Mouse (Mus musculus) testis, postnatal 14 days (tissue): Measurements from ENCODE around the gene Sgip1.

Source experiments
- DNase-seq: peaks from one replicate; pipeline ENCODE4 v3.0.0; 2021; ENCODE audit warnings: low spot score

The Sgip1 gene

DNA sequence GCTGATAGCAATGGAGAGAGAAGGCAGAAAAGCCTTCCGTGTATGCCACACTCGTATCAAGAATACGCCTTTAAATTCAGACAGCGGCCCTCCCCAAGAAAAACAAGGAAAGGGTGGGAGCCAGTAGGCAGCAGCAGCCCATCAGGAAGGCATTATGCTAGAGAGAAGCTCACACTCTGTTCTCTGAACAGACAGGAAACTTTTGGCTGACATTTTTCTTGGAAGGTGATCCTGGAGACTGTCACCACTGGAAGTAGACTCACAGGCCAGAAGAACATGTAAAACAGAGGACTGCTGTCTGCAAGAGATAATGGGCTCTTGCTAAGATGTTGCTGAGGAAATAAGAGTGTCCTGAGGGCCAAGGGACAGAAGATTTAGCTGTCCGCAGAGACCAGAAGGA is 158.6 kb downstream of the Sgip1 start:
- DNase-seq = no peak

- DNase-seq = no peak
These were observed 159.1 kb downstream of the Sgip1 start for GRCm38 (mm10) chr4:102900166-102900565.

GRCm38 (mm10) chr4:102907843-102908427 is 166.8 kb downstream of the Sgip1 start:
- no peak for DNase-seq

- DNase-seq = no peak
These were observed 169.1 kb downstream of the Sgip1 start for GRCm38 (mm10) chr4:102910191-102910590.

- no peak for DNase-seq
These were observed 172.1 kb downstream of the Sgip1 start for GRCm38 (mm10) chr4:102913176-102913575.

- DNase-seq = no peak
These were observed 172.7 kb downstream of the Sgip1 start for GRCm38 (mm10) chr4:102913700-102914327.

DNA sequence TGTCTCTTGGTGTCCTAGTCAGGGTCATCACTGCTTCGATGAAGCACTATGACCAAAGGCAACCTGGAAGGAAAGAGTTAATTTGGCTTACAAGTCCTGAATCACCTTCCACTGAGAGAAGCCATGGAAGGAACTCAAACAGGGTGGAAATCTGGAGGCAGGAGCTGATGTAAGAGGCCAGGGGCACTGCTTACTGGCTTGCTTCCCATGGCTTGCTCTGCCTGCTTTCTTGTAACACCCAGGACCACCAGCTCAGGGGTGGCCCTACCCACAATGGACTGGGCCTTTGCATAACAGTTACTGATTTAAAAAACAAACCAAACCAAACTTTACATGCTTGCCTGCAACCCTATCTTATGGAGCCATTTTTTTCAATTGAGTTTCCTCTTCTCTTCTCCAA is 177.1 kb downstream of the Sgip1 start:
- no peak for DNase-seq

DNA sequence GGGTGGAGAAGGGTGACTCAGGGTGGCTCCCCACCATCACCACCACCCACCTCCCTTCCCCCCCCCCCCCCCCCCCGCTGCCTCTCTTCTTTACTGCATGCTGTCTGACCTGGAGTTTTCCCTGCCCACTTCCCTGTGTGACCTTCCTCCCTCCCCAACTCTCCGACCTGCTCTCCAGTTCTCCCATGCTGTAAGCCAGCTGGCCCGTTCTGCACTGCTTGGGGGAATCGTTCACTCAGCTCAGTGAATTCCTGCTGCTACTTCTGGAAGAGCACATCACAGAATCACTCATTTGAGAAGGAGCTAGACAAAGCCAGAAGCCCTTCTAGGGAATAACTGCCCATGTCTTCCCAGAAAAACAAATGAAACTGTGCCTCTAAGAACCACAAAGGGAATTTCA is 188.4 kb downstream of the Sgip1 start:
- no peak for DNase-seq

DNA sequence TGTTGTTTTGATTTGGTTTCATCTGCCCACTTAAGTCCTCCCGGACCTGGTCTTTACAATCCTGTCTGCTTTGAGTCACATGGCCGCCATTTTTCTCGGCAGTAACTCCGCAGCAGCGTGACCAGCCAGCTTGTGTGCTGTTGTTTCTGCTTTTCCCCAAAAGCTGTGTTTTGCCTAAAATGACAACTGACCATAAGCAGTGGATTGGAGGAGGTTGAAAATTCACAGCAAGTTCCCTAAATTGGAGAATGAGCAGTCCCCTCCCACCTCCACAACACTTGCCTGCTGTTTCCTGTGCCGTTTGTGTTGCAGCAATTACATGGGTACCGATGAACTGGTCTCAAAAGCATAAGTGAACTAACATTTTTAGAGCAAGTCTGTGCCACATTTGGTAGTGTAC is 189.6 kb downstream of the Sgip1 start:
- DNase-seq = no peak

GRCm38 (mm10) chr4:102940266-102940665 is 199.2 kb downstream of the Sgip1 start:
- DNase-seq = no peak

DNA sequence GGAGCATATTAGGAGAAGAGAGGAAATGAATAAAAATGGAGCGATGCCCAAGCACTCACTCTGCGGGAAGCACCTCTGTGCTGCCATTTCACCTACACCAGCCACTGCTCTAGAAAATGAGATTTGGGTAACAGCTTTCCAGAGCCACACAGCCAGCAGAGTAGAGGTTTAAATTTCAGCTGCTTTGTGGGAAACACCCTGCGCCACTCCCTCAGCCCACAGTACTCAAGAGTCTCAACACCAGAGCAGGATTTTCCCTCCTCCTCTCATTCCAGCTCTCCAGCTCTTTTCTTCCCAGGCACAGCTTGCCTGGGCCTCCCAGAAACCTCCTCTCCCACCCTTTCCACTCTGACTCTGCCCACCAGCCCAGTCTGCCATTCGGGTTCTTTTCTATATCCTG is 199.6 kb downstream of the Sgip1 start:
- no peak for DNase-seq

GRCm38 (mm10) chr4:102944325-102944724 is 203.2 kb downstream of the Sgip1 start:
- DNase-seq = no peak

- no peak for DNase-seq
These were observed 211.4 kb downstream of the Sgip1 start for GRCm38 (mm10) chr4:102952476-102952875.

DNA sequence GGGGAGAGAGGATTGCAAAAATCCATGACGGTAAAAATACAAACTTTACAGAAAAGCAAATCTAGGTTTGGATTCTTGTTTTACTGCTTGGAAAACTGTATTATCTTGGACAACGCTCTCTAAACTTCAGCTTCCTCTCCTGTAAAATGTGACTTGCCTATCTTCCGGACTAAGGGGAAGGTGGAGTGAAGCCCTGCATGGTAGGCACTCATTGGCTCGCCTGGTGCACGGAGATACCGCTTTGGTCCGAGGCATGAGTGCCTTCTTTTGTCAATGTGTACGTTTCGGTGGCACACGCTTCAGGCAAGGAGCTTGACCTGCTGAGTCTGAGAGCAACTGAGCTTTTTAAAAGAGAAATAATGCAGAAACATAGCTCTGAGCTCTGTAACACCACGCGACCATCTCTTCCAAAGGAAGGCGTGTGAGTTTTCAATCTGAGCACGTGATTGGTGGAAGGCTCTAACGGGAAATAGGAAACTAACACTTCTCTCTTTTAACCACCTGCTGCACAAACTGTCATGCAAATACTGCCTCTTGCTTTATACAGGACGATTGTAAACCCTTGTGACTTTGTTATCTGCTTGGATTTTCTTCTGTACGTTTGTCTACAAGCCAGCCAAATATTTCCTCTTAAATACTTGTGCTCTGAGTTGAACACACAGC is 214.3 kb downstream of the Sgip1 start:
- no peak for DNase-seq

- DNase-seq = no peak
These were observed 218.3 kb downstream of the Sgip1 start for GRCm38 (mm10) chr4:102959409-102959808.

GRCm38 (mm10) chr4:102964174-102964573 is 223.1 kb downstream of the Sgip1 start:
- no peak for DNase-seq

GRCm38 (mm10) chr4:102967811-102968210 is 226.7 kb downstream of the Sgip1 start:
- DNase-seq = no peak

GRCm38 (mm10) chr4:102969599-102969998 is 228.5 kb downstream of the Sgip1 start:
- DNase-seq = no peak

DNA sequence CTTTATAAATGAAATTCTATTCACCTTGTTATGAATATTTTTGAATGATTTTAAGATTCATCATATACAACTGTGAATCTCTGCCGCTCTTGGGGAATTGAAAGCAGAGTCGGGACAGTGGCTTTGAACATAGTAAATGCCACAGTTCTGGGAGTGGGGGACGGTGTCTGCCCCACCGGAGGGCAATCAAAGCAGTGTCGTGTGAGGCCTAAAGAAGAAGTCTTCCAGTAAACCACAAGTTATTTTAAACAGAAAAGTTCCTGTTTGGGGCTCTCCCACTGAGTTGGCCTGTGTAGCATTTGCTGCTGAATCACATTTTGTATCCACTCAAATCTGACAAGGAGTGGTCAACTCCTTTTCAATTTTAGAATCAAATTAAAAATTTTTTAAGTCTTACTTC is 230.1 kb downstream of the Sgip1 start:
- no peak for DNase-seq

GRCm38 (mm10) chr4:102972071-102972470 is 231.0 kb downstream of the Sgip1 start:
- no peak for DNase-seq

DNA sequence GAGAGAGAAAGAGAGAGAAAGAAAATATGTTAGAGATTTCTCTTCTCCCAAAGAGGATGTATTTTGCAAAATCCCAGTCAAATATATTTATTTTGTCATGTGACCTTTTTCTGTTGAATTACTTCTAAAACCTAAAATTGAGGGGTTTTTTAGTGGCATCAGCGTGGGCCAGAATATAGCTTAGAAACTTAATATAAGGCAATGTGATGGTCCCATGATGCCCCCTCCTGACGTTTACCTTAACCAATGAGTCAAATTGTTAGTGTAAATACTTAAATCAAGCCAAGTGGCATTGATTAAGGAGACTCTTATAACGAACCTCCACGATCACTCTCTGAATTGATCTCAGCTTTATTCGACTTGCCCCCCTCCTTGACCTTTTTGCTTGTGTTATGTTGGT is 233.1 kb downstream of the Sgip1 start:
- no peak for DNase-seq

DNA sequence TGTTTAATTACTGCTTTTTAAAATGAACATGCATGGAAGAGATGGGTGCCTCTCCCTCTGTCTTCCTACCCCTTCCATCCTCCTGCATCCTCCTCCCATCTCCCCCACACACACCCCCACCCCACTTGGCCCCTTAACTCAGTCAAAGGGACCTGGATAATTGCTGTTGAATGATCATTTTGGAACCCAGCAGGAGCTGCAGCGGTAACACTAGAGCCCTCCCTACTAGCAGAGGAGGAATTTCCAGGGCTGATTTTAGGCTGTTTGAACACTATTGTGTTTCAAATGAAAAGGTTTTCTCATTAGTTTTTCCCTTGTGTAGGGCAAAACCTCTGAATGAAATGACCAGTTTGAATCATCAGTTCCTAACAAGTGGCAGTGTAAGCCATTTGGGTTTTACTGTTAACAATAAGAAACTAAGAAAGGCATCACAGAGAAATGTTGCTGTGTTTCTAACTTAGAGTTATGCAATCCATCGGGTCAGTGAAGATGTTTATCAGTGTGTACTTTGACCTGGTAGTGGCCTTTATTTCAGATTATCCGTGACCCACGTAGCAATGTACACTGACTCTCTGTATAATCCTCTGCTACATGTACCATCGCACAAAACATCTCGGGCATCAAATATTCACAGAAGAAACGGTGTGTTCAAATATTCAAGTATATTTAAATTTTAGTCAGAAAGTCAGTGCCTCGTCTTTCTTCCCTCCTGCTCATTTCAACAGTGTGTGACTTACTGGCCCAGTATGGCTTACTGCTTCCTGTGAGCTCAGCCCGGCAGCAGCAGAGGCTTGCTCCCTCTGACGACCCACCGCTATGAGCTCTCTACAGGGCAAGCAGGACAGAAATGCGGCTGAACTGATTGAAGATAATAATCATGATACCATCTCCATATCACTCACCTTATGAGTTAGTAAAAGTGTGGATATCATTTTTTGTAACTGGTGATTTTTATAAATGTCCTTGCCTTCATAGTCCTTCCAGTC is 235.5 kb downstream of the Sgip1 start:
- DNase-seq = no peak
